Mouse (Mus musculus) hindbrain, embryonic 12.5 days (tissue): Measurements from ENCODE around the gene Olfr347. TPM values are rescaled to one million over a fixed set of nuclear protein-coding genes. Genes with fewer than 3 reads are reported as not detected.

Experiments used
- ATAC-seq: fragments of 200-750 bp; cut with Nextera tagmentation; 2 replicates; pipeline ENCODE4 v1.8.0; 2017; ENCODE audit warnings: moderate TSS enrichment; ENCODE audit not compliant: low FRiP score
- H3K27ac ChIP-seq: fragments of 300-500 bp; sonication (generic); 2 replicates; pipeline ENCODE4 v1.5.1; 2016; ENCODE audit warnings: mild to moderate bottlenecking
- H3K27me3 ChIP-seq: fragments of 300-500 bp; sonication (generic); 2 replicates; pipeline ENCODE4 v1.6.1; 2016; ENCODE audit warnings: mild to moderate bottlenecking
- H3K36me3 ChIP-seq: fragments of 300-500 bp; sonication (generic); 2 replicates; pipeline ENCODE4 v1.6.1; 2016; ENCODE audit warnings: mild to moderate bottlenecking
- H3K4me1 ChIP-seq: fragments of 300-500 bp; sonication (generic); 2 replicates; pipeline ENCODE4 v1.6.1; 2016
- H3K4me2 ChIP-seq: fragments of 300-500 bp; sonication (generic); replicated peaks from 2 replicates; pipeline ENCODE4 v1.6.1; 2016; ENCODE audit warnings: mild to moderate bottlenecking
- H3K4me3 ChIP-seq: fragments of 300-500 bp; sonication (generic); 2 replicates; pipeline ENCODE4 v1.5.1; 2016; ENCODE audit warnings: mild to moderate bottlenecking
- H3K9ac ChIP-seq: fragments of 300-500 bp; sonication (generic); 2 replicates; pipeline ENCODE4 v1.6.1; 2016; ENCODE audit warnings: mild to moderate bottlenecking, moderate library complexity
- H3K9me3 ChIP-seq: fragments of 300-500 bp; sonication (generic); replicated peaks from 2 replicates; pipeline ENCODE4 v1.6.1; 2016; ENCODE audit warnings: mild to moderate bottlenecking
- whole genome bisulfite sequencing: fragments of 180-500 bp; shearing (Covaris S2); methylation state at CpG from one replicate; pipeline ENCODE4 v1.1.7; 2016; 5-methylcytosine and 5-hydroxymethylcytosine counted together
- polyA plus RNA-seq: library from polyadenylated mRNA; unstranded; fragments of >200 nt; fragmentation: Nextera tagmentation; extraction: Ambion mirVana; gene quantifications from 2 replicates; pipeline ENCODE4 v1.2.1, GENCODE M21; 2016

Olfr347 gene
- not detected in 2 replicates for polyA plus RNA-seq

- H3K9me3 ChIP-seq, result peaks cover 20% of the 10 kb centered on the region
- H3K4me1 ChIP-seq, result no peaks in the 10 kb centered on the region
- no peaks in the 10 kb centered on the region for H3K36me3 ChIP-seq
- no peaks in the 10 kb centered on the region for H3K27me3 ChIP-seq
- no peak within 1 kb of the TSS for H3K27ac ChIP-seq
- no peak for ATAC-seq
- no peak within 1 kb of the TSS for H3K4me2 ChIP-seq
- H3K4me3 ChIP-seq, result no peak within 1 kb of the TSS
- H3K9ac ChIP-seq, result no peak within 1 kb of the TSS
Measured at GRCm38 (mm10) chr2:36731602-36732001, at the start of gene Olfr347. TSS of gene Olfr347 (plus strand) at chr2:36731902.

- Histone ChIP-seq H3K27me3 (no peaks in the 10 kb centered on the region), H3K9me3 (peaks cover 12% of the 10 kb centered on the region), H3K9ac (no peak within 1 kb of the TSS), H3K36me3 (no peaks in the 10 kb centered on the region), H3K27ac (no peak within 1 kb of the TSS), H3K4me2 (no peak within 1 kb of the TSS), H3K4me1 (no peaks in the 10 kb centered on the region), H3K4me3 (no peak within 1 kb of the TSS)
- ATAC-seq, result no peak
- WGBS, result 80% methylated on average over 1 of the region's 1 CpGs
Measured at GRCm38 (mm10) chr2:36685488-36685887, 46.2 kb upstream of the Olfr347 start, which contains the start of gene Olfr346. TSS of gene Olfr346 (plus strand) at chr2:36685788.

- no peak overlapping the region for H3K4me2 ChIP-seq
- no peaks in the 10 kb centered on the region; the same call in 1 of the 2 replicates for H3K9me3 ChIP-seq
- H3K27ac ChIP-seq, result no peak overlapping the region
- WGBS, result 57% methylated on average over 3 of the region's 3 CpGs
- no peak for ATAC-seq
- H3K4me1 ChIP-seq, result no peaks in the 10 kb centered on the region
- H3K4me3 ChIP-seq, result no peak overlapping the region
- H3K27me3 ChIP-seq, result no peaks in the 10 kb centered on the region
- H3K9ac ChIP-seq, result no peak overlapping the region
- H3K36me3 ChIP-seq, result no peaks in the 10 kb centered on the region
Measured at GRCm38 (mm10) chr2:36736226-36736625, 4.5 kb downstream of the Olfr347 start.

GRCm38 (mm10) chr2:36783976-36784375 is 52.3 kb downstream of the Olfr347 start, which contains the start of gene Olfr348:
TSS of gene Olfr348 (plus strand) at chr2:36784276.
- Histone ChIP-seq H3K27me3 (no peaks in the 10 kb centered on the region), H3K4me3 (no peak within 1 kb of the TSS), H3K4me2 (no peak within 1 kb of the TSS), H3K9ac (no peak within 1 kb of the TSS), H3K27ac (no peak within 1 kb of the TSS), H3K36me3 (no peaks in the 10 kb centered on the region), H3K4me1 (no peaks in the 10 kb centered on the region), H3K9me3 (peaks cover 10% of the 10 kb centered on the region)
- ATAC-seq, result no peak
- 75% methylated on average over 2 of the region's 2 CpGs for WGBS

Other genes starting within 250 kb of the Olfr347 start
- gene Olfr341, start 249.4 kb upstream of the Olfr347 start, polyA plus RNA-seq, result not detected in 2 replicates
- gene Olfr342, start 206.9 kb upstream of the Olfr347 start, polyA plus RNA-seq, result not detected in 2 replicates
- not detected in 2 replicates for gene Olfr344, start 165.2 kb upstream of the Olfr347 start, polyA plus RNA-seq
- not detected in 2 replicates for gene Olfr345, start 91.9 kb upstream of the Olfr347 start, polyA plus RNA-seq
- gene Olfr346, start 46.1 kb upstream of the Olfr347 start, polyA plus RNA-seq, result not detected in 2 replicates
- gene Olfr348, start 52.4 kb downstream of the Olfr347 start, polyA plus RNA-seq, result not detected in 2 replicates
- not detected in 2 replicates for gene Olfr50, start 58.6 kb downstream of the Olfr347 start, polyA plus RNA-seq
- not detected in 2 replicates for gene Olfr3, start 85.1 kb downstream of the Olfr347 start, polyA plus RNA-seq
- not detected in 2 replicates for gene Olfr350, start 114.4 kb downstream of the Olfr347 start, polyA plus RNA-seq
- gene Olfr351, start 130.8 kb downstream of the Olfr347 start, polyA plus RNA-seq, result not detected in 2 replicates
- gene Olfr352, start 136.6 kb downstream of the Olfr347 start, polyA plus RNA-seq, result not detected in 2 replicates
- not detected in 2 replicates for gene Olfr353, start 161.0 kb downstream of the Olfr347 start, polyA plus RNA-seq
- not detected in 2 replicates for gene Olfr354, start 173.8 kb downstream of the Olfr347 start, polyA plus RNA-seq
- gene Olfr355, start 197.0 kb downstream of the Olfr347 start, polyA plus RNA-seq, result not detected in 2 replicates
- gene Olfr356, start 205.2 kb downstream of the Olfr347 start, polyA plus RNA-seq, result not detected in 2 replicates